Mouse (Mus musculus) liver, postnatal 0 days (tissue): ENCODE measurements around the gene Olfr566. TPM values are rescaled to one million over a fixed set of nuclear protein-coding genes. Genes with fewer than 3 reads are reported as not detected.

Source experiments
- ATAC-seq: fragments of 200-750 bp; cut with Nextera tagmentation; 2 replicates; pipeline ENCODE4 v1.8.0; 2017; ENCODE audit warnings: mild to moderate bottlenecking, moderate library complexity
- DNase-seq: peaks from one replicate; pipeline ENCODE4 v3.0.0-alpha.2; 2016
- H3K27ac ChIP-seq: fragments of 300-500 bp; sonication (generic); 2 replicates; pipeline ENCODE4 v1.5.1; 2014; ENCODE audit warnings: antibody characterized with exemption, moderate library complexity, mild to moderate bottlenecking, low read depth
- H3K27me3 ChIP-seq: fragments of 300-500 bp; sonication (generic); 2 replicates; pipeline ENCODE4 v1.6.1; 2014; ENCODE audit warnings: low read length, control low read depth, mixed read lengths; ENCODE audit not compliant: insufficient read depth
- H3K36me3 ChIP-seq: fragments of 300-500 bp; sonication (generic); replicated peaks from 2 replicates; pipeline ENCODE4 v1.6.1; 2014; ENCODE audit warnings: mild to moderate bottlenecking, control low read depth, low read length, moderate library complexity, mixed read lengths; ENCODE audit not compliant: insufficient read depth
- H3K4me1 ChIP-seq: fragments of 300-500 bp; sonication (generic); 2 replicates; pipeline ENCODE4 v1.6.1; 2014; ENCODE audit warnings: antibody characterized with exemption, mild to moderate bottlenecking, control low read depth; ENCODE audit not compliant: insufficient read depth
- H3K4me2 ChIP-seq: fragments of 300-500 bp; sonication (generic); 2 replicates; pipeline ENCODE4 v1.6.1; 2014; ENCODE audit warnings: low read depth, mild to moderate bottlenecking, low read length, moderate library complexity, mixed read lengths
- H3K4me3 ChIP-seq: fragments of 300-500 bp; sonication (generic); 2 replicates; pipeline ENCODE4 v1.5.1; 2014; ENCODE audit warnings: low read depth, low read length
- H3K9ac ChIP-seq: fragments of 300-500 bp; sonication (generic); replicated peaks from 2 replicates; pipeline ENCODE4 v1.6.1; 2014; ENCODE audit warnings: mild to moderate bottlenecking, moderate library complexity
- H3K9me3 ChIP-seq: fragments of 300-500 bp; sonication (generic); 2 replicates; pipeline ENCODE4 v1.6.1; 2016; ENCODE audit warnings: mild to moderate bottlenecking, control low read depth, low read length, mixed read lengths
- CTCF ChIP-seq: sonication (generic); IDR thresholded peaks from 2 replicates; pipeline ENCODE4 v1.5.1; 2016; ENCODE audit warnings: antibody characterized with exemption, low read depth
- EP300 ChIP-seq: IDR thresholded peaks from 2 replicates; pipeline ENCODE4 v1.6.1; 2016; ENCODE audit warnings: antibody characterized with exemption, low read depth, mild to moderate bottlenecking
- WGBS: fragments of 180-500 bp; shearing (Covaris S2); extraction: QIAGEN DNeasy Blood & Tissue Kit; methylation state at CpG from one replicate; pipeline ENCODE4 v1.1.7; 2014; ENCODE audit not compliant: insufficient replicate concordance; 5-methylcytosine and 5-hydroxymethylcytosine counted together
- polyA plus RNA-seq: library from polyadenylated mRNA; unstranded; fragments of >200 nt; fragmentation: Nextera tagmentation; extraction: Ambion mirVana; gene quantifications from 2 replicates; pipeline ENCODE4 v1.2.1, GENCODE M21; 2015

Gene Olfr566
- not detected in 2 replicates for polyA plus RNA-seq

DNA sequence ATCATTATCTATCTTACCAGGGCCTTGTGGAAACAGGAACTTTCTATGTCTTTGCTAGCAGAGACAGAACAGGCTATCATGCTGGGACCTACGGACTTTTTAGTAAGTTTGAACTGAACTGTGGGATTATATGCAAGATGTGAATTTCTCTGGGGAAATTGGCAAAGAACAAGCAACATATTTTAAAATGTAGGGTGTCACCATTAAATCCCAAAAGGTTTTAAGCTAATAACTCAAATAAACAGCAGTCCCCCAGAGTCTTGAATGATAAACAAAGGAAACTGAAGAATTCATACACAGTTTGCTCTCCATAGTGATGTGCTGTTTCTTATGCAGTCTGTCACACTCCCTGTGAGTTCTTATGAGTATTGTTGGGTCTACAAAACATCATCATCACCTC, at the start of gene Olfr566:
Olfr566 (minus strand) TSS at position 101 of the 400 bp plus-strand sequence.
- 77% methylated on average over 1 of the region's 1 CpGs for WGBS
- DNase-seq (no peak), ATAC-seq (no peak)
- no peaks in the 10 kb centered on the region for H3K27me3 ChIP-seq
- H3K27ac ChIP-seq: no peak within 1 kb of the TSS
- TF ChIP-seq CTCF: no peak
- H3K9me3 ChIP-seq: no peaks in the 10 kb centered on the region
- H3K4me3 ChIP-seq: no peak within 1 kb of the TSS
- H3K36me3 ChIP-seq: no peaks in the 10 kb centered on the region
- H3K4me1 ChIP-seq: no peaks in the 10 kb centered on the region
- no peak within 1 kb of the TSS for H3K4me2 ChIP-seq
- H3K9ac ChIP-seq: no peak within 1 kb of the TSS

DNA sequence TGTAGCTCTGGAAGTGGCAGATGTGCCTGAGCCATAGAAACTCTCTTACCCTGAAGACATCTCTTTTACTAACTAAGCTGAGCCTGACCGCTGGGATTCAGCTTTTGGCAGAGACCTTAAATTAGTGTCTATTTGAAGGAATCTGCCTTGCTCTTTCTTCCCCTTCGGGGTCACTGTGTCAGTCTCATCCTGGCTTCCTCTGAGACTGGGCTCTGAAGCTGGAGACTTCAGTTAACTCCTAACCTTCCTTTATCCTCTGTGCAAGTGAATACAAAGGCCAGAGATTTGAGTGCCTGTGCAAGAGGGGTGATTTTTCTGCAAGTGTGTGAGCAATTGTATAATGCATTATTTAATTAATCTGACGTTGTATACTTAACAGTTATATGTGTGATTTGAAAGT, 32.2 kb upstream of the Olfr566 start, which contains the start of gene Olfr569:
Olfr569 (minus strand) TSS at position 101 of the 400 bp plus-strand sequence.
- DNase-seq (no peak), ATAC-seq (no peak)
- Histone ChIP-seq H3K4me3 (no peak within 1 kb of the TSS), H3K27ac (no peak within 1 kb of the TSS), H3K4me1 (no peaks in the 10 kb centered on the region), H3K4me2 (no peak within 1 kb of the TSS), H3K9ac (no peak within 1 kb of the TSS), H3K9me3 (no peaks in the 10 kb centered on the region), H3K27me3 (no peaks in the 10 kb centered on the region), H3K36me3 (no peaks in the 10 kb centered on the region)
- TF ChIP-seq EP300 (no peak), CTCF (no peak)
- 60% methylated on average over 3 of the region's 3 CpGs for WGBS

DNA sequence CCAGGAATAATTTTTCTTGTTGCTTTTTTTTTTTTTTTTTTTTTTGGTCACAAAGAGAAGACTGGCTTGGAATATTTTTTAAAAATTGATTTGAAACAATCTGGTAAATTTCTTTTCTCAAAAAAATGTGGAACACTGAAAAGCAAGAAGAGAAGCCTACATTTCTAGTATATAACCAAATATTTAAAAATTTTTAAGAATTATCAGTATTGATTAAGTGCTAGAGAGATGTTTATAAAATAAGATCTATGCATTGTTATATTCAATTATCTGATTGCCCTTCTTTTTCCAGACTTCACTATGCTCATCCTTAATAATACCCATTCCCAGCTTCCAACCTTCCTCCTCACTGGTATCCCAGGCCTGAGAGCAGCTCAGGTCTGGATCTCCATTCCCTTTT, 18.3 kb upstream of the Olfr566 start, which contains the start of gene Olfr568:
Olfr568 (plus strand) TSS at position 301 of the 400 bp plus-strand sequence.
- Histone ChIP-seq H3K27me3 (no peaks in the 10 kb centered on the region), H3K4me2 (no peak within 1 kb of the TSS), H3K9ac (no peak within 1 kb of the TSS), H3K4me3 (no peak within 1 kb of the TSS), H3K9me3 (no peaks in the 10 kb centered on the region), H3K36me3 (no peaks in the 10 kb centered on the region), H3K27ac (no peak within 1 kb of the TSS), H3K4me1 (no peaks in the 10 kb centered on the region)
- DNase-seq (no peak), ATAC-seq (no peak)
- no peak for TF ChIP-seq CTCF
- TF ChIP-seq EP300: no peak

DNA sequence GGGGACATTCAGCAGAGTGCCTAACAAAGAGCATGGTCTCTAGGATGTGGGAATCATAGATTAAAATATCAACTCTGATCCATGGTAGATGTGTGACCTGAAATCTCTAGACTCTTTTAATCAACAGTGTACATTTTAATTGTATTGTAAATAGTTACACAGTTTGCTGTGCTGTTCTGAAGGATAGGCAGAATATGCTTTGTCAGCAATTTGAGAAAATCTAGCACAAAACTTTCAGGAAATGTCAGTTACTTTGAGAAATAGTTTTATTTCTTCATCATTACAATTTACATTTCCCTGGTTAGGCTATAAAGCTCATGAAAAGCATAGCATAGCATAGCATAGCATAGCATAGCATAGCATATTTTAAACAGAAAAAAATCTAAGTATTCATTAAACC, 2.8 kb downstream of the Olfr566 start:
- no peak overlapping the region for H3K9ac ChIP-seq
- H3K9me3 ChIP-seq: no peaks in the 10 kb centered on the region
- no peak overlapping the region for H3K27ac ChIP-seq
- H3K4me3 ChIP-seq: no peak overlapping the region
- TF ChIP-seq CTCF: no peak
- no peak for TF ChIP-seq EP300
- ATAC-seq (no peak), DNase-seq (no peak)
- H3K27me3 ChIP-seq: no peaks in the 10 kb centered on the region
- no peaks in the 10 kb centered on the region for H3K4me1 ChIP-seq
- no peaks in the 10 kb centered on the region for H3K36me3 ChIP-seq
- H3K4me2 ChIP-seq: no peak overlapping the region

Other genes starting within 250 kb of the Olfr566 start
- gene Olfr553, start 240.5 kb downstream of the Olfr566 start, polyA plus RNA-seq: not detected in 2 replicates
- not detected in 2 replicates for gene Olfr554, start 220.3 kb downstream of the Olfr566 start, polyA plus RNA-seq
- gene Olfr555, start 199.9 kb downstream of the Olfr566 start, polyA plus RNA-seq: not detected in 2 replicates
- gene Olfr556, start 193.9 kb downstream of the Olfr566 start, polyA plus RNA-seq: not detected in 2 replicates
- gene Trim68, start 171.4 kb downstream of the Olfr566 start, polyA plus RNA-seq: 1.4 and 1.7 TPM in 2 replicates
- not detected in 2 replicates for gene Olfr557, start 162.9 kb downstream of the Olfr566 start, polyA plus RNA-seq
- gene Olfr558, start 156.6 kb downstream of the Olfr566 start, polyA plus RNA-seq: 0.04 TPM in 1 of 2 replicates, not detected in the other
- gene Olfr33, start 139.7 kb downstream of the Olfr566 start, polyA plus RNA-seq: not detected in 2 replicates
- gene Olfr559, start 131.3 kb downstream of the Olfr566 start, polyA plus RNA-seq: not detected in 2 replicates
- gene Olfr560, start 99.4 kb downstream of the Olfr566 start, polyA plus RNA-seq: not detected in 2 replicates
- gene Olfr78, start 99.3 kb downstream of the Olfr566 start, polyA plus RNA-seq: 0.04 TPM in 1 of 2 replicates, not detected in the other
- gene Olfr561, start 87.5 kb downstream of the Olfr566 start, polyA plus RNA-seq: not detected in 2 replicates
- gene Olfr564, start 55.3 kb downstream of the Olfr566 start, polyA plus RNA-seq: not detected in 2 replicates
- gene Olfr568, start 18.4 kb upstream of the Olfr566 start, polyA plus RNA-seq: not detected in 2 replicates
- not detected in 2 replicates for gene Olfr569, start 32.1 kb upstream of the Olfr566 start, polyA plus RNA-seq
- gene Olfr570, start 35.8 kb upstream of the Olfr566 start, polyA plus RNA-seq: not detected in 2 replicates
- not detected in 2 replicates for gene Olfr571, start 58.8 kb upstream of the Olfr566 start, polyA plus RNA-seq
- not detected in 2 replicates for gene Olfr572, start 65.6 kb upstream of the Olfr566 start, polyA plus RNA-seq
- not detected in 2 replicates for gene Olfr573-ps1, start 83.8 kb upstream of the Olfr566 start, polyA plus RNA-seq
- not detected in 2 replicates for gene Olfr574, start 89.7 kb upstream of the Olfr566 start, polyA plus RNA-seq
- not detected in 2 replicates for gene Olfr575, start 100.0 kb upstream of the Olfr566 start, polyA plus RNA-seq
- not detected in 2 replicates for gene Olfr576, start 103.9 kb upstream of the Olfr566 start, polyA plus RNA-seq
- not detected in 2 replicates for gene Olfr577, start 117.2 kb upstream of the Olfr566 start, polyA plus RNA-seq
- gene Olfr578, start 130.6 kb upstream of the Olfr566 start, polyA plus RNA-seq: not detected in 2 replicates
- not detected in 2 replicates for gene Olfr582, start 179.3 kb upstream of the Olfr566 start, polyA plus RNA-seq
- gene Olfr583, start 192.5 kb upstream of the Olfr566 start, polyA plus RNA-seq: not detected in 2 replicates
- gene Olfr584, start 223.1 kb upstream of the Olfr566 start, polyA plus RNA-seq: not detected in 2 replicates
- gene Olfr585, start 239.0 kb upstream of the Olfr566 start, polyA plus RNA-seq: not detected in 2 replicates